Mouse (Mus musculus) stomach, embryonic 14.5 days (tissue): ENCODE results near the gene B130006D01Rik. TPM values are rescaled to one million over a fixed set of nuclear protein-coding genes. Genes with fewer than 3 reads are reported as not detected.
A peak's percentile ranks its signal among the peaks of the same experiment; 100 is the strongest.

Experiments used
- ATAC-seq: fragments of 200-750 bp; cut with Nextera tagmentation; 2 replicates; pipeline ENCODE4 v1.8.0; 2017; ENCODE audit warnings: low read depth, moderate TSS enrichment; ENCODE audit not compliant: insufficient number of reproducible peaks, insufficient read depth, low FRiP score
- H3K27ac ChIP-seq: fragments of 300-500 bp; sonication (generic); 2 replicates; pipeline ENCODE4 v1.5.1; 2014; ENCODE audit warnings: mild to moderate bottlenecking, low read length, moderate library complexity, mixed read lengths
- H3K27me3 ChIP-seq: fragments of 300-500 bp; sonication (generic); 2 replicates; pipeline ENCODE4 v1.6.1; 2014; ENCODE audit warnings: low read length, control low read depth, mixed read lengths; ENCODE audit not compliant: control insufficient read depth, insufficient read depth
- H3K36me3 ChIP-seq: fragments of 300-500 bp; sonication (generic); 2 replicates; pipeline ENCODE4 v1.6.1; 2014; ENCODE audit warnings: mild to moderate bottlenecking, control low read depth, low read length, moderate library complexity, mixed read lengths; ENCODE audit not compliant: control insufficient read depth, insufficient read depth
- H3K4me1 ChIP-seq: fragments of 300-500 bp; sonication (generic); 2 replicates; pipeline ENCODE4 v1.6.1; 2014; ENCODE audit warnings: low read length, control low read depth, mixed read lengths; ENCODE audit not compliant: control insufficient read depth, insufficient read depth
- H3K4me2 ChIP-seq: fragments of 300-500 bp; sonication (generic); replicated peaks from 2 replicates; pipeline ENCODE4 v1.6.1; 2014; ENCODE audit warnings: low read depth, low read length, control low read depth
- H3K4me3 ChIP-seq: fragments of 300-500 bp; sonication (generic); 2 replicates; pipeline ENCODE4 v1.5.1; 2014; ENCODE audit warnings: low read depth, low read length, control low read depth
- H3K9ac ChIP-seq: fragments of 300-500 bp; sonication (generic); replicated peaks from 2 replicates; pipeline ENCODE4 v1.6.1; 2014; ENCODE audit warnings: low read depth, mild to moderate bottlenecking, control low read depth, low read length, moderate library complexity, mixed read lengths
- H3K9me3 ChIP-seq: fragments of 300-500 bp; sonication (generic); 2 replicates; pipeline ENCODE4 v1.6.1; 2016; ENCODE audit warnings: low read depth, low read length, control low read depth; ENCODE audit not compliant: control insufficient read depth
- WGBS: fragments of 180-500 bp; shearing (Covaris S2); extraction: QIAGEN DNeasy Blood & Tissue Kit; methylation state at CpG from one replicate; pipeline ENCODE4 v1.1.7; 2014; 5-methylcytosine and 5-hydroxymethylcytosine counted together
- polyA plus RNA-seq: library from polyadenylated mRNA; unstranded; fragments of >200 nt; fragmentation: Nextera tagmentation; extraction: Ambion mirVana; gene quantifications from 2 replicates; pipeline ENCODE4 v1.2.1, GENCODE M21; 2014

B130006D01Rik gene
- polyA plus RNA-seq, 1 experiment from 2014 or later = 2.5 TPM

DNA sequence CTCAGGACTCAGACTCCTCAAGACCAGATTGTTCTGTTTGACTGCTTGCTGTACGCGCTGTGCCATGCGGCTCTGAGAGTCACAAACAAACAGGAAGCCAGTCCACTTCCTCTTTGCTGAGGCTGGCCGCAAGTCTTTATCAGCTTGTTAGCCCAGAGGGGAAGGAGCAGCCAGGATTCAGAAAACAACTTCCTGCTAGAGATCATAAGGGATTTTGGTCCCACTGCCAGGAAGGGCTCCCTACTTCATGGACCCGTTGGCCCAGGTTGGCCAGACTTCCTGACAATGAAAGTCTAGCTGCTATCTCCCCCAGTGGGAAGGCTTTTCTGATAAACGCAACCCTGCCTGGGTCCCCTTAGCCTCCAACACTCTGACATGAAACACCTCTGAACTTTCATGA, 34.9 kb upstream of the B130006D01Rik start:
- Histone ChIP-seq H3K4me2 (no peak overlapping the region), H3K36me3 (no peaks in the 10 kb centered on the region), H3K4me1 (no peaks in the 10 kb centered on the region), H3K27me3 (no peaks in the 10 kb centered on the region), H3K27ac (peak overlapping the region; percentile 18; the same call in 1 of the 2 replicates), H3K9me3 (no peaks in the 10 kb centered on the region), H3K4me3 (no peak overlapping the region), H3K9ac (no peak overlapping the region; the same call in 1 of the 2 replicates)
- ATAC-seq = no peak
- 64% methylated on average over 6 of the region's 6 CpGs for WGBS

DNA sequence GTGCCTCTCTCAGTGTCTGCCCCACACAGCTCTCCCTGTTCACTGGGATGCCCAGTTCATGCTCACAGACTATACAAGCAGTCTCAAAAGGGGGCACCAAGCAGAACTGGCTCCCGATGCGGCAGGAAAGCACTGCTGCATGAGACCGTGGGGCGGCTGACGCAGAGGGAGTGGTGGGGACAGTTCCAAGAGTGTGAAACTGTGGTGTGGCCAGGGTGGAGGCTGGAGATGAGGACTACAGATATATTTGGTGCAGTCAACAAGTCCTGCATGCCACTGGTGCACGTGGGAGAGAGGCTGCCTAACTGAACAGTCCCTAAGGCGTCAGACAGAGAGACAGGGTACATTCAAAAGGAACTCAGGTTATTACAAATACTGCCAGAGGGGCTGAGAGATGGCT, 34.4 kb upstream of the B130006D01Rik start:
- no peaks in the 10 kb centered on the region for H3K27me3 ChIP-seq
- no peak overlapping the region for H3K4me3 ChIP-seq
- peak overlapping the region; percentile 18; the same call in 1 of the 2 replicates for H3K27ac ChIP-seq
- no peak for ATAC-seq
- no peaks in the 10 kb centered on the region for H3K36me3 ChIP-seq
- H3K9me3 ChIP-seq = no peaks in the 10 kb centered on the region
- H3K9ac ChIP-seq = no peak overlapping the region; the same call in 1 of the 2 replicates
- WGBS = 64% methylated on average over 7 of the region's 7 CpGs
- H3K4me2 ChIP-seq = no peak overlapping the region
- H3K4me1 ChIP-seq = no peaks in the 10 kb centered on the region

DNA sequence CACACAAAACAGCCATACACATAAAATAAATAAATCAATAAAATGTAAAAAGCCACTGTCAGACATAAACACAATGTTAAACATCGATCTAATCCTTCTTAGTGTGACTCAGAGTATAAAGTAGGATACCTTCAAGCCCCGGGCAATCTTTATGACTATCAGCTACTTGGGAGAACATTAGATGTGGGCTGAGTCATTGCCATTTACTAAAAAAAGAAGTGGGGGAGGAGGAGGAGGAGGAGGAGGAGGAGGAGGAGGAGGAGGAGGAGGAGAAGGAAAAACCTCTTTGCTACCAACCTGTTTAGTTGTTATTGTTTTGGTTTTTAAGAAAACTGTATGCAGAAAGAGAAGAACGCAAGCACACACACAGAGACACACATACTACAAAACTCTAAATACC, 33.8 kb upstream of the B130006D01Rik start:
- WGBS = 80% methylated on average over 3 of the region's 3 CpGs
- ATAC-seq = no peak
- Histone ChIP-seq H3K36me3 (no peaks in the 10 kb centered on the region), H3K27ac (no peak overlapping the region), H3K4me3 (no peak overlapping the region), H3K9ac (no peak overlapping the region), H3K27me3 (no peaks in the 10 kb centered on the region), H3K4me1 (no peaks in the 10 kb centered on the region), H3K9me3 (no peaks in the 10 kb centered on the region), H3K4me2 (no peak overlapping the region)

DNA sequence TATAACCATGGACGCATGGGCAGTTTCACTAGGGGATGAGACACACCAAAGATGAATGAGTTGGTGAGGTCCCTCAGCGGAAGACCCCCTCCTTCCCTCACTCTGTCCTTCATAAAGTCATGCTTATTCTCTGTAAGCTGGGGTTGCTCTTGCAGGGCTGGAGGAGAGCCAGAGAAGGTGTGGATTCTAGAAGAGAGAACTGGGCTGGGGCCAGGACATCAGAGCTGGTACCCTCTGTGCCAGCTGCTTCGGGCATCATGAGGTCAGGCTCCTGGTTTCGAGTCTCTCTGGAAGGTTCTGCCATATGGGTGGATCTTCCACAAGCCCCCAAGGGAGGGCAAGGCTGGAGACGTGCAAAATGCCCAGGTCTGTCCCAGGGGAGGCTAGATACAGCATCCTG, 24.8 kb upstream of the B130006D01Rik start:
- Histone ChIP-seq H3K27me3 (no peaks in the 10 kb centered on the region), H3K27ac (no peak overlapping the region), H3K36me3 (no peaks in the 10 kb centered on the region), H3K9ac (no peak overlapping the region), H3K9me3 (no peaks in the 10 kb centered on the region), H3K4me3 (no peak overlapping the region), H3K4me2 (no peak overlapping the region), H3K4me1 (no peaks in the 10 kb centered on the region)
- no peak for ATAC-seq
- 77% methylated on average over 5 of the region's 5 CpGs for WGBS

DNA sequence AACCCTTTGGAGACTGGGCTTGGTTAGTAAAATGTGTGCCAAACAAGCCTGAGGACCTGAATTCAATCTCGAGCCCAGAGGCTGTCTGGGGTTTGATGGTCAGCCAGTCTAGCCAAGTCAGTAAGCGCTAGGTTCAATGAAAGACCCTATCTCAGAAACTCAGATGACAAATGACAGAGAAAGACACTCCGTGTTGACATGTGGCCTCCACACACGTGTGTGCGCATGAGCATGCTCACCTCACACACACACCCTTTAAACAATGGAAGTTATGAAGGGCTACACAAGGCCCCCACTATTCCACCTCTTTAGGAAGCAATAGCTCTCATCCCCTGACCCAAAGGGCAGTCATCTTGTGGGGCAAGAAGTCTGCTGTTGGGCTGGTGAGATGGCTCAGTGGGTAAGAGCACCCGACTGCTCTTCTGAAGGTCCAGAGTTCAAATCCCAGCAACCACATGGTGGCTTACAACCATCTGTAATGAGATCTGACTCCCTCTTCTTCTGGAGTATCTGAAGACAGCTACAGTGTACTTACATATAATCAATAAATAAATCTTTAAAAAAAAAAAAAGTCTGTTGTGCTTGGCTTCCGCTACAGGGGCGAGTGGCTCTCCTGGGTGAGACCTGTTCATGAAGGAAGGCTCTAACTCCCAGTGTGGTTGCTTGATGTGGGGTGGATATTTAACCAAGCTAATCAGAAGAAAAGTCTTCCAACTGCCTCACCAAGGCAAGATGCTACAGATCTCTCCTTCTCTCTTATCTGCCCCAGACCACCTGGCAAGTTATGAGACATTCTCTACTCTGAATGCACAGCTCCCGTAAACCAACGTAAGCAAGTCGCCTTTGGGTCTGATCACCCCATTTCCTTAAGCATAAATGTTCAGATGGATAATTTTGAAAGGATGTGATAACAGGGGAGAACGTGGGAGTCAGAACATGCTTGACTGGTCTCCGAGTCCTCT, 22.3 kb upstream of the B130006D01Rik start:
- no peak overlapping the region for H3K4me2 ChIP-seq
- ATAC-seq = no peak
- WGBS = 84% methylated on average over 13 of the region's 13 CpGs
- H3K9ac ChIP-seq = no peak overlapping the region
- no peak overlapping the region for H3K4me3 ChIP-seq
- no peaks in the 10 kb centered on the region for H3K36me3 ChIP-seq
- no peaks in the 10 kb centered on the region for H3K9me3 ChIP-seq
- H3K27me3 ChIP-seq = no peaks in the 10 kb centered on the region
- H3K4me1 ChIP-seq = no peaks in the 10 kb centered on the region
- no peak overlapping the region for H3K27ac ChIP-seq

DNA sequence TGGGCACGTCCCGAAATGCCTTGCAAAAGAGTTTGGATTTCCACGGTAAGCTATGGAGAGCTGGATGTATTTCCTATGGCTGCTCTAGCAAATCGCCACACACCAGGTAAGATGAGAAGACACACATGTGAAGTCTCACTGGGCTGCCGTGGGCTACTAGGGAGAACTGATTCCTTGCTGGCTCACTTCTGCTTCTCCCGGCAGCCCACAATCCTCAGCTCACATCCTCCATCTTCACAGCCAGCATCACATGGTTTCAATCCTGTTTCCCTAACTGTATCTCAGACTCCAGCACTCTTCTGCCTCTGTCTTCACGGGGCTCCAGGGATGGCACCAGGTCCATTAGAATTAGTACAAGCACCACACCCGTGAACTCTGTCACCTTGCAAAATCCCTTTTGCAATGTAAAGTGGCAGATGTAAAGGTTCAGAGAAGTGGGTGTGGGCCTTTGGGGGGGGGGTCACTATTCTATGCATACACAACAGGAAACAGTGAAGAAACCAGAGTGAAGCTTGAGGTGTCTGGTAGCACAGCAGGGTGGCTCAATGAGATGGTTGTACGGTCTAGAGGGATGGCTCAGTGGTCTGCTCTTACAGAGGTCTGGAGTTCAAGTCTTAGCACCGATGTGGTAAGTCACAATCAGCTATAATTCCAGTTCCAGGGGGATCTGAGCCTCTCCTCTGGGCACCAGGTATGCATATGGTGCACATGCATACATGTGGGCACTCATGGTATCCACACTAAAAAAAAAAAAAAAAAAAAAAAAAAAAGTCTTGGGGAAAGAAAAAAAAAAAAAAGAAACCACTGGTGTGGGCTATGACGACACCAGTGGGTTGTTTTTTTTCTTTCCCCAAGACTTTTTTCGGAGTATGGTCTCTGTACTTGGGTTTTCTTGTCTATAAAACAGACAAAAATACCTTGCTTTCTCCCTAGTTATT, 19.1 kb upstream of the B130006D01Rik start:
- Histone ChIP-seq H3K4me3 (no peak overlapping the region), H3K27ac (no peak overlapping the region), H3K9me3 (no peaks in the 10 kb centered on the region), H3K4me2 (no peak overlapping the region), H3K9ac (no peak overlapping the region), H3K36me3 (no peaks in the 10 kb centered on the region), H3K4me1 (no peaks in the 10 kb centered on the region), H3K27me3 (no peaks in the 10 kb centered on the region)
- ATAC-seq = no peak
- WGBS = 86% methylated on average over 12 of the region's 12 CpGs

DNA sequence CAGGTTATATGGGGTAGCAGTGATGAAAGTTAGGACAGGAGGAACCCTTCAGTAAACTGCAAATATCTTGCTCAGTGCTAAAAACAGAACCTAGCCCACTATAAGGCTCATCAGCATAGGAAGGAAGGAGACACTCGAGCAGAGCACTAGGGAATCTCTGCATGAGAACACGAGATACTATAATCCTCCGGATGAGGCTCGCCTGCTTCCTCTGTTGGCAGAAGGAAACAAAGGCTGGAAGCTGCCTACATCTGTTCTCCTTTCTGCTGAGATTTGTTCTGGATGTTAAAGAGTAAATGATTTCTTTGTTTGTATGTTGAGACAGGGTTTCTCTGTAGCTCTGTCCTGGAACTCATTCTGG, 18.4 kb upstream of the B130006D01Rik start:
- H3K36me3 ChIP-seq = no peaks in the 10 kb centered on the region
- H3K9ac ChIP-seq = no peak overlapping the region
- 74% methylated on average over 4 of the region's 4 CpGs for WGBS
- ATAC-seq = no peak
- H3K27ac ChIP-seq = no peak overlapping the region
- no peak overlapping the region for H3K4me2 ChIP-seq
- no peaks in the 10 kb centered on the region for H3K27me3 ChIP-seq
- no peak overlapping the region for H3K4me3 ChIP-seq
- H3K9me3 ChIP-seq = no peaks in the 10 kb centered on the region
- no peaks in the 10 kb centered on the region for H3K4me1 ChIP-seq

DNA sequence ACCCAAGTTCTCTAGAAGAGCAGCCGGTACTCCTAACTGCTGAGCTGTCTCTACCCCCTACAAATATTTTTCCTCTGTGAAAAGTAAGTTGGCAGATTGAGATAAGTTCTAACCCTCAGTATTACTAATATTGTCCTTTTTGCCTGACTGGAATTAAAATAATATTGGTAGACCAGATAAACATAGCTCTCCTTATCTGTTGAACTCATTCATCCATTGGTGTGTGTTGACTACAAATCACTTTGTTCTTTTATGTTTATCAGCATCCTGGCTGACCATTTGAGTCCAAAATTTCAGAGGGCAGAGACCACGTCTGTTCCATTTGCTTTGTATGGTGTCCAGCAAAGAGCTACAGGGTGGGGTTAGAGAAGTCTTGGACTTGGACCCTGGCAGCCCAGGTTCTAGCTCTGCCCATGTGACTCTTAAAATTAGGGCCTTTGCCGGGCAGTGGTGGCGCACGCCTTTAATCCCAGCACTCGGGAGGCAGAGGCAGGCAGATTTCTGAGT, 13.8 kb upstream of the B130006D01Rik start:
- Histone ChIP-seq H3K36me3 (no peaks in the 10 kb centered on the region), H3K27me3 (no peaks in the 10 kb centered on the region), H3K4me1 (peaks cover 7% of the 10 kb centered on the region), H3K4me3 (no peak overlapping the region), H3K9ac (no peak overlapping the region), H3K9me3 (no peaks in the 10 kb centered on the region), H3K4me2 (no peak overlapping the region), H3K27ac (no peak overlapping the region)
- no peak for ATAC-seq
- 94% methylated on average over 6 of the region's 6 CpGs for WGBS
